Mouse (Mus musculus) neural tube, embryonic 11.5 days (tissue): ENCODE measurements around the gene Myom3. TPM values are rescaled to one million over a fixed set of nuclear protein-coding genes. Genes with fewer than 3 reads are reported as not detected.

ENCODE experiments used
- ATAC-seq: fragments of 200-750 bp; cut with Nextera tagmentation; 2 replicates; pipeline ENCODE4 v1.8.0; 2017; ENCODE audit warnings: moderate number of reproducible peaks, mild to moderate bottlenecking, moderate TSS enrichment, moderate library complexity; ENCODE audit not compliant: insufficient read depth, low FRiP score, low TSS enrichment
- DNase-seq: peaks from one replicate; pipeline ENCODE4 v3.0.0-alpha.2; 2015; ENCODE audit warnings: low spot score
- H3K27ac ChIP-seq: fragments of 300-500 bp; sonication (generic); 2 replicates; pipeline ENCODE4 v1.5.1; 2014; ENCODE audit warnings: low read depth, mild to moderate bottlenecking, low read length
- H3K27me3 ChIP-seq: fragments of 300-500 bp; sonication (generic); 2 replicates; pipeline ENCODE4 v1.6.1; 2014; ENCODE audit warnings: mild to moderate bottlenecking, low read length, mixed read lengths; ENCODE audit not compliant: control insufficient read depth, insufficient read depth
- H3K36me3 ChIP-seq: fragments of 300-500 bp; sonication (generic); 2 replicates; pipeline ENCODE4 v1.6.1; 2014; ENCODE audit warnings: mild to moderate bottlenecking, low read length, moderate library complexity, mixed read lengths; ENCODE audit not compliant: control insufficient read depth, insufficient read depth
- H3K4me1 ChIP-seq: fragments of 300-500 bp; sonication (generic); 2 replicates; pipeline ENCODE4 v1.6.1; 2014; ENCODE audit warnings: low read length, mixed read lengths; ENCODE audit not compliant: control insufficient read depth, insufficient read depth
- H3K4me2 ChIP-seq: fragments of 300-500 bp; sonication (generic); 2 replicates; pipeline ENCODE4 v1.6.1; 2014; ENCODE audit warnings: low read depth, mild to moderate bottlenecking, moderate library complexity
- H3K4me3 ChIP-seq: fragments of 300-500 bp; sonication (generic); 2 replicates; pipeline ENCODE4 v1.5.1; 2014; ENCODE audit warnings: low read depth, low read length
- H3K9ac ChIP-seq: fragments of 300-500 bp; sonication (generic); 2 replicates; pipeline ENCODE4 v1.6.1; 2014; ENCODE audit warnings: mild to moderate bottlenecking, low read length
- H3K9me3 ChIP-seq: fragments of 300-500 bp; sonication (generic); 2 replicates; pipeline ENCODE4 v1.6.1; 2016; ENCODE audit warnings: low read length; ENCODE audit not compliant: control insufficient read depth
- WGBS: fragments of 180-500 bp; shearing (Covaris S2); extraction: QIAGEN DNeasy Blood & Tissue Kit; methylation state at CpG from one replicate; pipeline ENCODE4 v1.1.7; 2014; 5-methylcytosine and 5-hydroxymethylcytosine counted together
- polyA plus RNA-seq: library from polyadenylated mRNA; unstranded; fragments of >200 nt; fragmentation: Nextera tagmentation; extraction: Ambion mirVana; gene quantifications from 2 replicates; pipeline ENCODE4 v1.2.1, GENCODE M21; 2014

Myom3 gene
- polyA plus RNA-seq, 1 experiment from 2014 or later: 0.62 TPM

DNA sequence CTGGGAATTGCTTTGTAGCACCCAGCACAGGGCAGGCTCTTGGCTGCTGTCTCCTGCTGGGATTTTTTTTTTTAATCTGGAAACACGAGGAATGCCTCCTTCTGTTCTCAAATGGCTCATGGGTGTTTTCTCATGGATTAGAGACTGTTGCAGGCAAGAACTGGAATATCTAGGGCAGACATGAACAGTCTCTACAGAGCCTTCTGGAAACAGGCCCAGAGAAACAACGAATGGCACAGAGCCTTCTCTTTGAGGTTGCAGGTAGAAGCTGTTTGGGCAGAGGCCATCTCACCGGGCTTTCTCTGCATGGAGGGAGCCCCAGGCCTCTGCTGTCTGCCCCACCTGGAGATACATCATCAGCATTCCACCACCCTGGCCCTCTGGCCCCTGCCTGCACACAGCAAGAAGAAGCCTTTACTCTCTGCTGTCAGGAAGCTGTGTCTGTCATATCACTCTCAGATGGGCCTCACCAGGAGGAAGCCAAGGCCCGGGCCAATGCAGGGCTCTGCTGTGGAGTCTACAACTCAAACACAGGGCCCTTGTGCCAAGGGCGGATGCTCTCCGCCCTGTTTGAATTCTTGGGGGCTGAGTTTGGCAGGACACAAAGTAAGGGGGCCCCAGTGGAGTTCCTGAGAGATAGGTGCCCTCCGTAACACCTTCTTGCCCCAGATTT, 7.3 kb upstream of the Myom3 start:
- no peaks in the 10 kb centered on the region for H3K27me3 ChIP-seq
- DNase-seq: no peak
- H3K9me3 ChIP-seq: no peaks in the 10 kb centered on the region
- H3K9ac ChIP-seq: no peak overlapping the region
- no peak overlapping the region for H3K27ac ChIP-seq
- H3K4me2 ChIP-seq: no peak overlapping the region
- H3K4me1 ChIP-seq: no peaks in the 10 kb centered on the region
- H3K36me3 ChIP-seq: no peaks in the 10 kb centered on the region
- no peak overlapping the region for H3K4me3 ChIP-seq
- no peak for ATAC-seq
- WGBS: 78% methylated on average over 7 of the region's 7 CpGs

DNA sequence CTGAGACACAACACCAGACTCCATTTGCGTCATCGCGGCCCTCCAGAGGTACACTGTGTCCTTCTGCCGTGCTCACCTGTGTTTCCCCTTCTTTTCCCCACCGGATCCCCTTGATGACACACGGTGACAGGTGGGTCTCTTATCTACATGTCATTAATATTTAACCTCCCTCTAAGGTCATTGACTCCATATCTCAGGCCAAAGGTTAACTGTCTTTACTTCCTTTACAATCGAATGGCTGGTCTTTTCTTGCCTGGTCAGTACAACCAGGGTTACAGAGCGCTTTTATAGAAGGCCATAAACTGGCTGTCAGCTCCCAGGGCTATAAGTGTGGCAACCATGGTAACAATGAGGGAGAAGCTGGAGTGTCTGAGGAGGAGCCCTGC, 6.7 kb upstream of the Myom3 start:
- Histone ChIP-seq H3K4me2 (no peak overlapping the region), H3K36me3 (no peaks in the 10 kb centered on the region), H3K9me3 (no peaks in the 10 kb centered on the region), H3K4me1 (no peaks in the 10 kb centered on the region), H3K27me3 (no peaks in the 10 kb centered on the region), H3K9ac (no peak overlapping the region), H3K4me3 (no peak overlapping the region), H3K27ac (no peak overlapping the region)
- no peak for DNase-seq
- 49% methylated on average over 8 of the region's 8 CpGs for WGBS
- no peak for ATAC-seq

DNA sequence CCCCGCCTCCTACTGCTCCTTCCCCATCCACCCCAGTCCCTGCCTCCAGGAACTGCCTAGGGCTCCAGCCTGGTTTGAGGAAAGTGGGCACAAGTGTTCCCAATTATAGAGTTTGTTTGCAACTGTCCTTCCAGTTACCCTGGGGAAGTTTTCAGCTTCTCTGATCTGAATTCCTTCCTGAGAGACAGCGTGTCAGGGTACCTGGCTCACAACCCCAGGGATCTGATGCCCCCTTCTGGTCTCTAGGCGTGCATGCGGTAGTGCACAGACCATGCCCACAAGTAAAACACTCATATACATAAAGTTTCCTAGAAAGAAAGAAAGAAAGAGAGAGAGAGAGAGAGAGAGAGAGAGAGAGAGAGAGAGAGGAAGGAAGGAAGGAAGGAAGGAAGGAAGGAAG, 1.2 kb upstream of the Myom3 start:
- Histone ChIP-seq H3K4me3 (no peak overlapping the region), H3K9me3 (no peaks in the 10 kb centered on the region), H3K27ac (no peak overlapping the region), H3K27me3 (no peaks in the 10 kb centered on the region), H3K36me3 (no peaks in the 10 kb centered on the region), H3K4me2 (no peak overlapping the region), H3K4me1 (peaks cover 5% of the 10 kb centered on the region; the same call in 1 of the 2 replicates), H3K9ac (no peak overlapping the region)
- peak; percentile 30 for DNase-seq
- 36% methylated on average over 4 of the region's 4 CpGs for WGBS
- ATAC-seq: no peak

DNA sequence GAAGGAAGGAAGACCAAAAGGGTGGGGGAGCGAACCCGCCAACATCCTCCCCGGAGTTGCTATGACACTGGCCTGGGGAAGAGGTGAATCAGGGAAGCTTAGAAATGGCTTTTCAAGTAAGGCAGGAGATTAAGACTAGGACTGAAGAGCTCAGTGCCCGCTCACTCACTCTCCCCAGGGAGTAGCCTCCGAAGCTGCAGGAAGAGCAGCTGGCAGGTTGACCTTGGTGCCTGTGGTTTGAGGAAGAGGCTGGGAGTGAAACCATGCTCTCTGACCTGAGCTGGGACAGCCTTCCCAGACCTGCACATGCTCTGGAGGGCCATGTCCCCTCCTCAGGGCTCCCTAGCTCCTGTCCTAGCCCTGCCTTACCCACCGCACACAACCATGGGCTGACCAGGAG, 690 bp upstream of the Myom3 start:
- H3K27ac ChIP-seq: no peak overlapping the region
- WGBS: 58% methylated on average over 6 of the region's 6 CpGs
- H3K4me3 ChIP-seq: no peak overlapping the region
- H3K4me1 ChIP-seq: peaks cover 5% of the 10 kb centered on the region; the same call in 1 of the 2 replicates
- no peaks in the 10 kb centered on the region for H3K9me3 ChIP-seq
- no peak overlapping the region for H3K4me2 ChIP-seq
- H3K27me3 ChIP-seq: no peaks in the 10 kb centered on the region
- ATAC-seq (no peak), DNase-seq (no peak)
- H3K36me3 ChIP-seq: no peaks in the 10 kb centered on the region
- no peak overlapping the region for H3K9ac ChIP-seq

- Histone ChIP-seq H3K27me3 (no peaks in the 10 kb centered on the region), H3K36me3 (no peaks in the 10 kb centered on the region), H3K4me2 (no peak overlapping the region), H3K9me3 (no peaks in the 10 kb centered on the region), H3K27ac (no peak overlapping the region), H3K9ac (no peak overlapping the region), H3K4me1 (peaks cover 5% of the 10 kb centered on the region; the same call in 1 of the 2 replicates), H3K4me3 (no peak overlapping the region)
- WGBS: 62% methylated on average over 8 of the region's 8 CpGs
- ATAC-seq: no peak
- DNase-seq: no peak
These were observed 1.5 kb downstream of the Myom3 start for GRCm38 (mm10) chr4:135761048-135761447.

DNA sequence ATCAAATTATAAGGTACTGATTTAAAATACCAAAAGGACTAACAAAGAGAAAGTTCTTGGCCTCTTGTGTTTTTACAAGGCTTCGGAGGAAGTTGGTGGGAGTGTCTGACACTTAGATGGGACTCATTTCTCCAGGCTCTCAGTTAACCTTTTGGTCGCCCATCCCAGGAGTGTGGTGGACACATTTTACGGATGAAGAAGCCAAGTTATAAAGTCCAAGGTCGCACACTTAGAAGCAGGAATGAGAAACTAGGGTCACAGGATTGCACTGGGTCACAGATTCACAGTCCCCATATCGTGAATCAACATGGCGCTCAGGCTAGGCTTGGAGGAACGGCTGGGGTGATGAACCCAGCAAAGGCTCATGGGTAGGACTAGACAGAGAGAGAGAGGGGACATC, 2.1 kb downstream of the Myom3 start:
- no peaks in the 10 kb centered on the region for H3K9me3 ChIP-seq
- DNase-seq: no peak
- H3K27me3 ChIP-seq: no peaks in the 10 kb centered on the region
- WGBS: 70% methylated on average over 7 of the region's 7 CpGs
- peaks cover 5% of the 10 kb centered on the region; the same call in 1 of the 2 replicates for H3K4me1 ChIP-seq
- ATAC-seq: no peak
- H3K36me3 ChIP-seq: no peaks in the 10 kb centered on the region
- no peak overlapping the region for H3K9ac ChIP-seq
- no peak overlapping the region for H3K27ac ChIP-seq
- H3K4me2 ChIP-seq: no peak overlapping the region
- no peak overlapping the region for H3K4me3 ChIP-seq

- Histone ChIP-seq H3K36me3 (no peaks in the 10 kb centered on the region), H3K27ac (no peak overlapping the region), H3K9ac (peak overlapping the region; percentile 49), H3K4me2 (peak overlapping the region; percentile 44), H3K4me3 (0 out of 2 replicates have a peak overlapping the region, but pooled peaks have one; percentile 13), H3K9me3 (no peaks in the 10 kb centered on the region), H3K4me1 (peaks cover 5% of the 10 kb centered on the region; the same call in 1 of the 2 replicates), H3K27me3 (no peaks in the 10 kb centered on the region)
- peak; percentile 81 for DNase-seq
- ATAC-seq: peak; percentile 23; the same call in 1 of the 2 replicates
- 8% methylated on average over 19 of the region's 19 CpGs for WGBS
These were observed 2.9 kb downstream of the Myom3 start for GRCm38 (mm10) chr4:135762251-135762906.

- no peaks in the 10 kb centered on the region for H3K27me3 ChIP-seq
- H3K4me3 ChIP-seq: no peak overlapping the region
- no peaks in the 10 kb centered on the region for H3K9me3 ChIP-seq
- H3K9ac ChIP-seq: no peak overlapping the region
- H3K4me1 ChIP-seq: peaks cover 5% of the 10 kb centered on the region; the same call in 1 of the 2 replicates
- no peak overlapping the region for H3K4me2 ChIP-seq
- WGBS: 89% methylated on average over 13 of the region's 13 CpGs
- no peak for ATAC-seq
- no peak for DNase-seq
- no peaks in the 10 kb centered on the region for H3K36me3 ChIP-seq
- H3K27ac ChIP-seq: no peak overlapping the region
These were observed 5.2 kb downstream of the Myom3 start for GRCm38 (mm10) chr4:135764700-135765099.

- no peaks in the 10 kb centered on the region for H3K36me3 ChIP-seq
- H3K9ac ChIP-seq: no peak overlapping the region
- peaks cover 5% of the 10 kb centered on the region; the same call in 1 of the 2 replicates for H3K4me1 ChIP-seq
- H3K27me3 ChIP-seq: no peaks in the 10 kb centered on the region
- no peak overlapping the region for H3K4me3 ChIP-seq
- H3K9me3 ChIP-seq: no peaks in the 10 kb centered on the region
- DNase-seq (no peak), ATAC-seq (no peak)
- H3K4me2 ChIP-seq: no peak overlapping the region
- WGBS: 72% methylated on average over 8 of the region's 8 CpGs
- H3K27ac ChIP-seq: no peak overlapping the region
These were observed 6.2 kb downstream of the Myom3 start for GRCm38 (mm10) chr4:135765707-135766106.
